Mouse (Mus musculus): ENCODE results near the gene Igsf11. TPM values are rescaled to one million over a fixed set of nuclear protein-coding genes. Genes with fewer than 3 reads are reported as not detected.

The Igsf11 gene
- total RNA-seq, 2 experiments from 2014 or later = not detected

DNA sequence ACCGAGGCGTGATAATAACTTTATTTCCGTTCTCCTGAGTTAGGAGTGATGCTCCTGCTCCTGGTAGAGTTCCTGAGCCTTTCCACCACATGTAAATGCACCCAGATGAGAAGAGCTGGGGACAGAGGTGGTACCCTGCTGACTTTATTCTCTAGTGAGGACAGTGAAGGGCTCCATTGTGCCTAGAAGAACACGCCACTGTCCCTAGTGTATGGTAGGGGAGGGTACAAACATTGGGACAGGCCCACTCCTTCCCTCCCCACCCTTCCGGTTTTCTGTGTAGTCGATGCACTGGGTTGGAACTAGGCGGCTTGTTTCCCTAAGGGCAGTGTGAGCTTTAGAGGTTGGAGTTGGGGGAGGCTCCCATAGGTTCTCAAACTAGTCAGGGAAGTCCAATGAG, 36.3 kb downstream of the Igsf11 start:
- no peak for ATAC-seq (replicated peaks; ENCODE audit: poor library complexity, severe bottlenecking)

DNA sequence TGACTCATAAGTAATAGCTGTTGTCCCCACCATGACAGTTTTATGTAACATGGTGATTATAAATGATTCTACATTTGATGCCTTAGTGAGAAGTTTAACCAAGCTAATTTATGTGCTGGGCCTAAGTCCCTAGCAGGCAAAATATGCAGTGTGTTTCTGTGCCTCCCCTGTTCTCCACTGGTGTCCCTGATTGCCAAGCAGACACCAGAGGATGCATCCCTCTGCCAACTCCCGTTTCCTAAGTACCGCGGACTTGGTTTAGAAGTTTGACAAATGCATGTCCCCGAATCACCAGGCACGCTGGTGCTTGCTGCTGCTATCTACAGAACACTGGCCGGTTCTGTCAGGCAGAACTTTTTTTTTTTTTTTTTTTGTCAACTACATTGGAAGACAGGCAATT, 39.0 kb downstream of the Igsf11 start:
- ATAC-seq (replicated peaks; ENCODE audit: poor library complexity, severe bottlenecking) = no peak

DNA sequence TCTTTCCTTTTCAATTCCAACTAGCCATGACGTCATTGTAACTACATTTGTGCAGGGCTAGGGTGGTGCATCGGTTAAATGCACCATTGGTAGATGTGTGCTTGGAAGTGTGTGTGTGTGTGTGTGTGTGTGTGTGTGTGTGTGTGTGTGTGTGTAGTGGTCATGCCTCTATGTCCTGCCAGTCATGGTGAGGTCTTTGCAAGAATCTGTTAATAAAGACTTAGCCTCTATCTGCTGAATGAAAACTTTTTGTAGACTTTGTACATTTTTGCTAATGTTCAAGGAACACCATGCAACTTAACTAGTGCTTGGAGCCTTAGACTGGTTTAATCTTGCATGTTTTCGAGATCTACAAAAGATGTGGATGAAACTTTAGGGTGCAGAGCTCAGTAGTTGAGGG, 48.3 kb downstream of the Igsf11 start:
- no peak for ATAC-seq (replicated peaks; ENCODE audit: poor library complexity, severe bottlenecking)

DNA sequence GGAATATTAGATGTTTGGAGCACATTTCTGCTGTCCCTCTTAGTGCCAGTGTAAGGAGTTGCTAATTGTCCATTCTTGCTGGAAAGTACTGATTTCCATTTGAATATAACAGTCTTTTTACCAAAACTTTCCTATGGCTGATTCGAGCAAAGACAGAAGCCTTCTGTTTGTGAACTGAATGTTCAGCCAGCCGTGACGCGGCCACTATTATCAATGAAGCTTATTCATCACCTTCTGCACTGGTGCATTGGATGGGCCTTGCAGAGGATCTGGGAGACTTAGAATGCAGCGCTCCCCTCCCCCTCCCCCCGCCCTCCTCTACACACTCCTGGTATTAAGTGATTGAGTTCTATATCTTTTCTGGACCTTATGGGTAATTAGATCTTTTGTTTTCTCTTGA, 48.8 kb downstream of the Igsf11 start:
- no peak for ATAC-seq (replicated peaks; ENCODE audit: poor library complexity, severe bottlenecking)

DNA sequence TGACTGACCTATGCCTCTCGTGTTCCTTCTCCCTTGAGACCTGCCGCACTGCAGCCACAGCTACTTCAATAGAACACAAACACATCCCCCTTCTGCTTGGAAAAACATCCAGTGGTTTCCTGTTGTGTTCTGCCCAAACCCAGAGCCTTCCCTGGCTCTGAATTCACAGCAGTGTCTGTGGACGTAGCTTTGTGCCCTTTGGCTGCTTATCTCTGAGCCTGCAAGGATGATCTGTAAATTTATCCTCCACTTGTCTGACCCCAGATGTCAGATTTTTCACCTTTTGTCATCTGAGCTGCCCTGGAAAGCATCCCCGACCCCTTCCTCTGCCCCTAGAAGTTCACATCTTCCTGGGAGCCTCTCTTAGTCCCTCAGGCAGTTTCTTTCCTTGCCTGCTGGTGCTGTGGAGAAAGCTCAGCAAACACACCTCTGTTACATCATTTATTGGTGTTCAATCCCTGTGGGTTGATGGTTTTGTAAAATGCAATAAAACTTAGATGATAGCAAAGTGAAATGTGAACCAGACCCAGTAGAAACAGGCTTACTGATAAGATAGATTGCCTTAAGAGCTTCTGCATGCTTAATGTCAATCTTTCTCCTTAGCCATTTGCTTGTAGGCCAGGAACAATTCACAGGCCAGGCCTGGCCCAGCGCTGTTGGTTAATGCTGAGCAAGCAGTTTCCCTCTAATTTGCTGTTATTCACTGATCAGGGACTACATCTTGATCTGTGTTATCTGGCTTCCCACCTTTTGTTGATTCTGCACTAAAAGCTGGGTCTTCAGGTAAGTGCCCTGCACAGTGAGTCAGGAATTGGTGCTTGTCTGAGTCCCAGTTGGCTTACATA, 51.5 kb downstream of the Igsf11 start:
- ATAC-seq (replicated peaks; ENCODE audit: poor library complexity, severe bottlenecking) = no peak

DNA sequence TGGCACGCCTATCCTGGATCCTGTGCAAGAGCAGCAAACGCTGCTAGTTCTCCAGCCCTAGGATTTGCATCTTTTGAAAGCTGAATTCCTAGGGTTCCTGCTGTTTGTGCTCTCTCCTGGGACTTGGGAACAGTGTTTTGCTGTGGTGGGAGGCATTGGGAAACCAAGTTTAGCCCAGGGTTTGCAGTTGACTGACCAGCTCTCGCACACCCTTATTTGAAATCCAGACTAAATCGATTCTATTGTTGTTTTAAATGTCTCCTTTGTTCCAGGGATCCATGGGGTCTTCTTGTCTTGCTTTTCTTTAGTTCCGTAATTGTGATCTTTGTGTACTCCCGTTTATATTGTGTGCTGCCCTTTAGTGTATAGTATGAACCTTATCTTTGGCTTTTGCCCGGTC, 52.6 kb downstream of the Igsf11 start:
- no peak for ATAC-seq (replicated peaks; ENCODE audit: poor library complexity, severe bottlenecking)

DNA sequence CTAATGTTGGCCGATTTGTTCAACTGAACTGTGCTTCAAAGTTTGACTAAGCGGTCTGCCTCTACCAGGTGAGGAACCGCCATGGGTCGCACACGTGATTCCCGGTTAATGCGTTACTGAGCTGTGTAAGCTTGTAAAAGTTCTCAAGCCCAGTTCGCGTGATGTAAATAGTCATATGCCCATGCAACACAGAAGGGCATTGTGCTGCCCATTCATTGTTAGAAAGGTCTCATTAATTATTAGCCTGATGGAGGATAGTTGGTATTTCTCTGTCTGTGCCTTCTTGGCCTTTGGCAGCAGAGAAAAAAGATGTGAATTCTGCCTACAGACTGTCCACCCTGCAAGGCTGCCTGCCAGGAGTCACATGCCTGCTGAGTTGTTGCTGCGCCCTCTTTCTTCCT, 53.1 kb downstream of the Igsf11 start:
- ATAC-seq (replicated peaks; ENCODE audit: poor library complexity, severe bottlenecking) = no peak

DNA sequence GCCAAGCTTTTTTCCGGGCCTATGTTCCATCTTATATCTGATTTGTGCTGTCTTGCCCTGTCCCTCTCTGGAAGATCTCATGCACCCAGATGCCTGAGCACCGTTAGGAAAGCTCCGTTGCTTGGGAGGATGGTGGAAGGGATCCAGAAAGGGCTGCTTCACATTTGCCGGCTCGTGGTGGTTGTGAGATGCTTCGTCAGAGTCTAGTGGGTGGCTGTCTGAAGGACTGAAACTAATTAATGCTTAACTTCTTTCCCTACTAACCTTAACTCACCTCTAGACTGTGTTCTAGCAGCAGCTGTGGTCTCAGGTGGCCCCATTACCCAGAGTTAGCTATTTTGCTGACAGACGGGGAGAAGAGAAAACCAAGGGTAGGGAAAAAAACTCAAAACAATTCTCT, 54.0 kb downstream of the Igsf11 start:
- ATAC-seq (replicated peaks; ENCODE audit: poor library complexity, severe bottlenecking) = no peak

DNA sequence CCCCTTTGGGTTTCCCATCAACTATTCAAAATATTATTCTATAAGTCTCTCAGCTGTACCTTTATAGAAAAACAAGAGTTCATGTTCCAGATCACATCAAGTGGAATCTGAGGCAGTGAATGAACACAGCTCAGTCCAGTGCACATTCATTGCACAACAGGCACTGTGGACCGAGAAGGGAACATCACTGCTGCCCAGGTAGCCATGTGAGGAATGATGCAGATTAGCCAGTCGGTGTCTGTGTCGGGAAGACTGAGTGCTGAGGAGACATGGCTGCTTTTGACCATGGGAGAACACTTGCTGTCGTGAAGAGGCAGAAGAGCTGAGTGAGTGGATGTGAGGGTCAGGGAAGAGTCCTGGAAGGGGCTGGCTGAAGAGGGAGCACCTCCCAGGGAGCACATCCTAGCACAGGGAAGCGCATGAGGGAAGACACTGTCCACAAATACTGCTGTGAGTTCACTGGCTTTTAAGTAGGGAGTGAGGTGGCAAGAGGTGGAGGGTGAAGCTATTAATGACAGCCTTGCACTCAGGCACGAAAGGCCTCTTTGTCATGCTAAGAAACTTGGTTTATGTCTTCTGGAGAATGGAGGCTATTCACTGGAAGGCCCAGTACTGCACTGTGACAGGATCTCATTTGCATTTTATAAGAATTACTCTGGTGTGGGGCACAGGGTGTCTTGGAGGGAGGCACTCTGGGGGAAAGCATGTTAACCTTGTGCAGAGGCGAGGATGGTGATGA, 54.8 kb downstream of the Igsf11 start:
- ATAC-seq (replicated peaks; ENCODE audit: poor library complexity, severe bottlenecking) = no peak

DNA sequence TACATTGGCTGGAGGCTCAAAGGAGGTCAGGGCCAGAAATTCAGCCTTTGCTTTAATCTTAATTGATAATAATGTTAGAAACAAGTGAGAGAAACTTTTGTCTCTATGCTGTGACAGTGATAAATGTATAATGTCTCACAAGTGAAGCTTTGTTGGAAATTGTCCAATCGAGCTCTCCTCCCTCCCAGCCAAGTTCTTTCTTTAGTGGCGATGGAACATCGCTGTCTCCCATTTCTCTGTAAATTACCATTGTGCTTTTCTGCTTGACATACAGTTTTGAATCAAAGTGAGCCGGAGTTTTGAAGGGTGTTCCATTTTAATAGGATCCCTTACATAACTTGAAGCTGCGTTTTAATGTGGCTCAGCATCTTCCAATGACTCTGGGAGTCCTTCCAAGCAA, 56.0 kb downstream of the Igsf11 start:
- ATAC-seq (replicated peaks; ENCODE audit: poor library complexity, severe bottlenecking) = no peak

DNA sequence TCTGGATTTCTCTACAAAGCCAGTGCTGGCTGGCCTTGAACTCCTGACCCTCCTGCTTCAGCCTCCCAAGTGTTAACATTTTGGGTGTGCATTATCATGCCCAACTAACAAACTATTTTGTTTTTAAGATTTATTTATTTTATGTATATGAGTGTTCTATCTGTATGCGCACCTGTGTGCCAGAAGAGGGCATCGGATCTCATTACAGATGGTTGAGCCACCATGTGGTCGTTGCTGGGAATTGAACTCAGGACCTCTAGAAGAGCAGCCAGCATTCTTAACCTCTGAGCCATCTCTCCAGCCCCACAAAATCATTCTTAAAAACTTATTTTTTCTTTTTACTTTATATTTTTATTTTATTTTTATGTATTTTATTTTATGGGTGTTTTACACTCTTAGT, 60.4 kb downstream of the Igsf11 start:
- ATAC-seq (replicated peaks; ENCODE audit: poor library complexity, severe bottlenecking) = no peak

DNA sequence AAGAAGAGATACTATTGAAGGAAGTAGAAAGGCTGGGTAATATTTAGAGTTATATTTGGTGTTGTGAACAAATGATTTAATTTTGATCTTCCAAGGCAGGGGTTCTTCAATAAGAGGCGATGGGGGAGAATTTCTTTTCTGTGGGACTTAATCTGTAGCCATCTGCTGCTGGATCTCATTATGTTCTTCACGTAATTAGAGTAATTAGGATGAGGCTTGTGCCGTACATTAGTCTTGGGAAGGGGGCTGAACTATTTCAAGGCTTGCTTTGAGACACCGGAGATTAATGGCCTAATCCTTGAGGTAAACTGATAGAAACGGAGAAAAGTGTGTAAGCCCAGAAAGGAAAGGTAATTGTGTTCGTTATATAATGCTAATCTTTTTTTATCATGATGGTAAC, 61.4 kb downstream of the Igsf11 start:
- no peak for ATAC-seq (replicated peaks; ENCODE audit: poor library complexity, severe bottlenecking)

DNA sequence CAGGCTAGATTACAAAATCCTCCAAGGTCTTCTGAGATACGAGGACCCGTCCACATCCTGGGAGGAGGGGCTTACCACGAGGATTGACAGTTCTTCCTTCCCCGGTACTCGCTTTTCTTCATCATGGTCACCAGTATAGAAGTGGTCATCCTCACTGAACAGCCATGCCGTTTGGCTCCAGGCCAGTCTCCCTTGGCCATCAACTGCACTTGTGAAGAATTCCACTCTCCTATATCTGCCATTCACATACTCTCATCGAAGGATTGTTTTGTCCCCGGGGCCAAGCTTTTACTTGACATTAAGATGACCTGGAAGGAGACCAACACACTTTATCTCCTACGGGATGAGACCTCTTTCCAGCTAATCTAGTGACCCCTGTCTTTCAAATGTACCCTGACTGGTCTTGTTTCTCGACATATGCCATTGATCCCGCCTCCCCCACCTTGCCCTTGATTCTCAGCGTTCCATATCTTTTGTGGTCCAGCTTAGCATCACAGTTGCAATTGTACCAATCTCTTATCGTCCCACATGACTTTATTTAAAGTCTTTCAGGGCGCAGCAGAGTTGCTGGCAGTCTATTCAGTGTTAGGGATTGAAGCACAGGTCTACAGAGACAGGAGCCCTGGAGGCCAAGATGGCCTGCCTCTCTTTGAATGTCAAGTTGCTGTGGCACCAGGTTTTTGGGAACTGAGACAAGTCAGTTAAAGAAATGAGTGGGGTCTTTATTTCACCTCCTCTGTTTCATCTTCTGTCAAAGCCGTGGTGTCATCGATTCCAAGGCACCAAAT, 62.2 kb downstream of the Igsf11 start:
- no peak for ATAC-seq (replicated peaks; ENCODE audit: poor library complexity, severe bottlenecking)

DNA sequence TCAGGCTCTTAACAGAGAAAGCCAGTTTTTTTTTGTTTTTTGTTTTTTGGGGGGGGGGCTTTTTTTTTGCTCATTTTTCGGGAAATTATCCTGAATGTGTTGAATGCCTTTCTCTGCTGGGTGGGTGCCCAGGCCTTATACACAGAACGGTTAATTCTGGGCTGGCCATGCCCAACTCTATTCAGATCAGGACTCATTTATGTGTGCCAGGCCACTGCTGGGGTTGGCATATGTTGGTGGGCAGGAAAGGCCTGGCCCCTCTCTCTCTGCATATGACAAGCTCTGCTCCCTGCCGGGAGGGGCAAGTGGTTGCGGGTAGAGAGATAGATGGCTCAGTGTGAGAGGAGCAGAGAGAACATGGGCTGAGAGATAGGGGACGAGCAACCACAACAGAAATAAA, 62.8 kb downstream of the Igsf11 start:
- ATAC-seq (replicated peaks; ENCODE audit: poor library complexity, severe bottlenecking) = no peak

DNA sequence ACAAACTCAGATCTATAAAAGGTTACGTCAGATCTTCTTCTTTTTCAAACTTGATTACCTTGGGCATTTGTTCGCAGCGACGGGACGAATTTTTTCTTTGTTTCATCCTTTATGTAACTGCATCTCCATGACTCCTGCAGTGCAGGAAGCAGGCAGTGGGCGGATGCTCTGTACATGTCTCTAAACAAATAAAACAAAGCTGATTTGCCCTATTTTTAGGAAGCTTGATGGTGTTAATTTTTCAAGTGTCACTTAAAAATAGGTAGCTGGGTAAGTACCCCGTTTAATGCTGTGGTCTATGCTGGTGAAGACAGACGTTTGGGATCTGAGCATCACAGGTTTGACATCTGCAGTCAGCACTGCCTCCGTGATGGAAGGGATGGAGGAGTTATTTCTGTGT, 66.3 kb downstream of the Igsf11 start:
- no peak for ATAC-seq (replicated peaks; ENCODE audit: poor library complexity, severe bottlenecking)

DNA sequence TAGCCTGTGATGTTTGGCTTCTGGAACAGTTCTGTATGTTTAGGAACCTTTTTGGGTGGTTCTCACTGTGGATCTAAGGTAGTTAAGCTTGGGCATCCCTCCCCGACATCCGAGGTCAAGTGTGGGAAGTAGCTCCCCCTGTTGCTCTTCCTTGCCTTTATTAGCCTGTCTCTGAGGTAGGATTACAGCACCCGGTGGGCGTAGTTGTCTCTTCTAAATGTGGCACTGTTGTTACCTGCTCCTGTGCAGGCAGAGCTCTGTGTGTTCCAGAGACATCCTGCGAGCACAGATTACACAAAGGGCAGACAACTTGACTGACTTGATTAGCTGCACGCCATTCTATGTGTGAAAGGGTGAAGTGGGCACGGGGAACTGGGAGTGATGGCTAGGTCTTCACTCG, 68.1 kb downstream of the Igsf11 start:
- ATAC-seq (replicated peaks; ENCODE audit: poor library complexity, severe bottlenecking) = no peak

DNA sequence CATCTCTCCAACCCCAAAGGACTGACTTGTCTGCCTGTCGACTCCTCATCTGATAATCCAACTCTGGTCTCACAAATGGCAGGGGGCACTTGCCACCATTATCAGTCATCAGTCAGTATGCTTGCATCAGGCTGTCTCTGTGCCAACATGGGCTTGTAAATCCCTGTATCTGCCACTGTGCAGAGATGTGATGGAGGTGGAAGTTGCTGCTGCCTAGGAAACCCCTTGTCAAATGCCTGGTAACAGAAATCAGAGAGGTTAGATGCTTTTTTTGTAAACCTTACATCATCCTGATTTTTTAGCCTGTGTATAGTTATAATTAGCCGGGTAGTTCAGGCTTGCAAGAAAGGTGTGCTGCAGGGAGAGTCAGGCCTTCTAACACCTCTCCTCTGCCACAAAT, 69.4 kb downstream of the Igsf11 start:
- ATAC-seq (replicated peaks; ENCODE audit: poor library complexity, severe bottlenecking) = no peak

DNA sequence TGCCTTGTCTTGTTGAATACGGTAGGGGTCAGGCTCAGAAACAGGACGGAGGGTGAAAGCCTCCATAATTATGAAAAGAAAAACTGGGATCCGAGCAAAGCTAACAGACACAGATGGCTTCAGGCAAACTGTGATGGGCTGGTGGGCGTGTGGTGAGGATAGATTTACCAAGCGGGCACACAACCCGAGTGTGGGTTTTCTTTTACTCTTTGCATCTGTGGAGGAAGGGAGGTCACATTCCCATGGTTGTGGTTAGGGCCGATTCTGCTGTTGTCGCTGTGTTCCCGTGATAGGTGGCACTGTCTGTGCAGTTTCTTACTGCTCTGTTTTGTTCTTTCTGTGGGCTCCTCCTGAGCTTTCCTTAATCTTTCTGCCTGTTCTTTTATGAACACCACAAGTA, 70.2 kb downstream of the Igsf11 start:
- ATAC-seq (replicated peaks; ENCODE audit: poor library complexity, severe bottlenecking) = no peak

DNA sequence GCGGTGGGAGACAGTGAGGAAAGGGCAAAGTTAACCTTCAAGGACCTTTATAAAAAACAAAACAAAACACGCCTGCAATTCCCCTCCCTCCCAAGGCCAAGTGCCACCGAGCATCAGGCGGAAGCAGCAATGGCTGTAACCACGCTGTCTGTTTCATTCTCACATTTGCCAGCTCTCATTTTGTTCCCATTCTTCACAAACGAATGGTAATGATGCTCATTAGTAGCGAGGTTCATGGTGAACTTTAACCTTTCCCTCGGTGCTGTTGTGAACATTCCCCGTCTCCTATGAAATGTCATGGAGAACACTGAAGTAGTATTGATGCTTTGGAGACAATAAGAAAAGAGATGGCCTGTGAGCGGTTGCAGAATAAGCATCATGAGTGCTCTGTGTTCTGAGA, 74.6 kb downstream of the Igsf11 start:
- ATAC-seq (replicated peaks; ENCODE audit: poor library complexity, severe bottlenecking) = no peak

DNA sequence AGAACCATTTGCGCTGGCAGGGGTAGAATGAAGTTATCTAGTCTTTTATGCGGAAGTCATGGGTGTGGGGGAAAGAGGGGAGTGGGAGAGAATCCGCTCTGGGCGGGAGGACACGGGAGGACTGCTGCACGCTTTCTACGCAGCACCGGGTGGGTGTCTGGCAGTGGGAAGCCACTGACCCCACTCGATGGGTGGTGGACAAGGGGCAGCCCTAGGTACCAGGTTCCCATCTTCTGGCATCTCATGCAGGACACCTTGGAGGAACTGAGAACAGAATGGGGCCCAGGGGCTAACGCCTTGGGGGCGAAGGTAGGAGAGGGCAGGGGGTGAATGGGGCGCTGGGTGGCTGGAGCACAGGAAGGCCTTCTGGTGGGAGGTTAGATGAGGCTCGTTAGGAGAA, 83.7 kb downstream of the Igsf11 start:
- no peak for ATAC-seq (replicated peaks; ENCODE audit: poor library complexity, severe bottlenecking)

DNA sequence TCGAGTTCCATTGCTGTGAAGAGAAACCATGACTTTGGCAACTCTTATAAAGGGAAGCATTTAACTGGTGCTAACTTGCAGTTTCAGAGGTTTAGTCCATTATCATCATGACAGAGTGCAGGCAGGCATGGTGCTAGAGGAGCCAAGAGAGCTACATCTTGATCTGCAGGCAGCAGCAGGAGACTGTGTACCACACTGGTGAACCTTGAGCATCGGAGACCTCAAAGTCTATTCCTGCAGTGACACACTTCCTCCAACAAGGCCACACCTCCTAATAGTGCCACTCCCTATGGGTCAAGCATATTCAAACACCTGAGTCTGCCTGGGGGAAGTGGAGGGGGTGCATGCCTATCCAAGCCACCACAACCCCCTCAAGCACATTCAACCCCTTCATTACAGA, 86.1 kb downstream of the Igsf11 start:
- ATAC-seq (replicated peaks; ENCODE audit: poor library complexity, severe bottlenecking) = no peak

All from granulocyte monocyte progenitor cell, adult 5-6 weeks (primary cell).